Mouse (Mus musculus) midbrain, embryonic 16.5 days (tissue): ENCODE results near the gene Srpx. TPM values are rescaled to one million over a fixed set of nuclear protein-coding genes. Genes with fewer than 3 reads are reported as not detected.

ENCODE experiments used
- ATAC-seq: fragments of 200-750 bp; cut with Nextera tagmentation; 2 replicates; pipeline ENCODE4 v1.8.0; 2017; ENCODE audit warnings: moderate TSS enrichment
- H3K27ac ChIP-seq: fragments of 300-500 bp; sonication (generic); 2 replicates; pipeline ENCODE4 v1.5.1; 2014; ENCODE audit warnings: mild to moderate bottlenecking, low read length, mixed read lengths
- H3K27me3 ChIP-seq: fragments of 300-500 bp; sonication (generic); 2 replicates; pipeline ENCODE4 v1.6.1; 2014; ENCODE audit warnings: low read depth, low read length, mixed read lengths; ENCODE audit not compliant: control insufficient read depth, insufficient read depth
- H3K36me3 ChIP-seq: fragments of 300-500 bp; sonication (generic); 2 replicates; pipeline ENCODE4 v1.6.1; 2014; ENCODE audit warnings: mild to moderate bottlenecking, low read length, moderate library complexity, mixed read lengths; ENCODE audit not compliant: control insufficient read depth, insufficient read depth
- H3K4me1 ChIP-seq: fragments of 300-500 bp; sonication (generic); 2 replicates; pipeline ENCODE4 v1.6.1; 2014; ENCODE audit warnings: mild to moderate bottlenecking, low read length, mixed read lengths; ENCODE audit not compliant: control insufficient read depth, insufficient read depth
- H3K4me2 ChIP-seq: fragments of 300-500 bp; sonication (generic); 2 replicates; pipeline ENCODE4 v1.6.1; 2014; ENCODE audit warnings: mild to moderate bottlenecking, low read length, mixed read lengths
- H3K4me3 ChIP-seq: fragments of 300-500 bp; sonication (generic); 2 replicates; pipeline ENCODE4 v1.5.1; 2014; ENCODE audit warnings: low read depth, mild to moderate bottlenecking, low read length, moderate library complexity, mixed read lengths
- H3K9ac ChIP-seq: fragments of 300-500 bp; sonication (generic); 2 replicates; pipeline ENCODE4 v1.6.1; 2014; ENCODE audit warnings: low read depth, low read length, mixed read lengths
- H3K9me3 ChIP-seq: fragments of 300-500 bp; sonication (generic); replicated peaks from 2 replicates; pipeline ENCODE4 v1.6.1; 2014; ENCODE audit warnings: mild to moderate bottlenecking, low read length, mixed read lengths; ENCODE audit not compliant: control insufficient read depth, poor library complexity, severe bottlenecking
- WGBS: fragments of 180-500 bp; shearing (Covaris S2); extraction: QIAGEN DNeasy Blood & Tissue Kit; methylation state at CpG from one replicate; pipeline ENCODE4 v1.1.7; 2014; 5-methylcytosine and 5-hydroxymethylcytosine counted together
- polyA plus RNA-seq: library from polyadenylated mRNA; unstranded; fragments of >200 nt; fragmentation: Nextera tagmentation; extraction: Ambion mirVana; gene quantifications from 2 replicates; pipeline ENCODE4 v1.2.1, GENCODE M21; 2015

The Srpx gene
- polyA plus RNA-seq: 2.1 and 2.6 TPM in 2 replicates

DNA sequence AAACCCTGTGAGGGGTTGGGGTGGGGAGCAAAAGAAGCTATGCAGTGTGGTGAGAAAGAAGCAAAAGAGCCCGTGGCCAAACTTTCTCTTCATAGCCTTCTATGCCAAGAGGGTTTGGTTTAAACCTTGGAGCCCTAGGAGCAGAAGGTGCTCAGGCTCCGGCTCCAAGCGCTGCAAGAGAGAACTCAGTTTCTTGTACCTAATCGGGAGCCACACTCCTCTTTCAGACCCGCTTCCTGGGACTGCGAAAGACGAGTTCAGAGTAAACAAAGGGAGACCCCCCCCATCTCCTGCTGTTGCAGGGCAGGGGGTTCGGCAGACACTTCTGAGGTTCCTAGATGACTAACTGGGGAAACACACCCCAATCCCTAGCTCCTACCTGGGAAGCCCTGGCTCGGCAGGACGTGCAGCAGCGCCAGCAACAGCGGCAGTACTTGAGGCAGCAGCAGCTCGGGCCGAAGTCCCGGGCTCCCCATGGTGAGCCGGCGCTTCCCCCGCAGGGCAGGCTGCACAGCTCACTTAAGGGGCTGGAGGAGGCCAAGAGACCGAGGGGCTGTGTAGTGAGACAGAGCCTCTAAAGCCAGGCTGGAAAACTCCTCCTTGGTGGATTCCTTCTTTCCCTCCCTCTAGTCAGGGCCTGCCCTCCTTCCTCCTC, at the start of gene Srpx:
Gene Srpx, minus strand, starts transcription at position 645 of the 655 bp plus-strand sequence.
- WGBS: 16% methylated on average over 19 of the region's 19 CpGs
- H3K27me3 ChIP-seq: no peaks in the 10 kb centered on the region
- peak within 1 kb of the TSS; percentile 44; the same call in 1 of the 2 replicates for H3K9ac ChIP-seq
- peak within 1 kb of the TSS; percentile 59 for H3K4me2 ChIP-seq
- peak; percentile 54; the same call in 1 of the 2 replicates for ATAC-seq
- H3K4me3 ChIP-seq: peak within 1 kb of the TSS; percentile 29
- H3K9me3 ChIP-seq: no peaks in the 10 kb centered on the region
- no peaks in the 10 kb centered on the region for H3K4me1 ChIP-seq
- H3K36me3 ChIP-seq: no peaks in the 10 kb centered on the region
- H3K27ac ChIP-seq: no peak within 1 kb of the TSS

DNA sequence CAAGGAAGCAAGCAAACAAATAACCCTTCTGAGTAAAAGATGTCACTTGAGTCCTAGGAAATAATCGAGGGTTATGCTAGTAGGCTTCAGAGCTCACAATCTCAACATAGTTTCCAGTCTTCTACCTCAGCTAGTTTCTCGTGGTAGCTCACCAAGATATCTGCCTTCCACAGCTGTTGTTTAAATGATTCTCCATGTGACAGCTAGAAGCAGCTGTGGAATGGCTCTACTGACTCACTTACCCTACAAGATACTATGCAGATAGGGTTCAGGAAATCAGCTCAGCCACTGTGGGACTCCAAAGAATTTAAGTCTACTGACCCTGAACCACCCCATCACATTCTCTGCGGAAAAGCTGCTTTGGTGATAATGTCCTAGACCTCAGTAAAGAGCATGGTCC, 34.9 kb upstream of the Srpx start:
- WGBS: 73% methylated on average over 3 of the region's 3 CpGs
- Histone ChIP-seq H3K36me3 (no peaks in the 10 kb centered on the region), H3K4me2 (no peak overlapping the region), H3K4me3 (no peak overlapping the region), H3K4me1 (no peaks in the 10 kb centered on the region), H3K27ac (no peak overlapping the region), H3K27me3 (no peaks in the 10 kb centered on the region), H3K9me3 (no peaks in the 10 kb centered on the region), H3K9ac (no peak overlapping the region)
- no peak for ATAC-seq

DNA sequence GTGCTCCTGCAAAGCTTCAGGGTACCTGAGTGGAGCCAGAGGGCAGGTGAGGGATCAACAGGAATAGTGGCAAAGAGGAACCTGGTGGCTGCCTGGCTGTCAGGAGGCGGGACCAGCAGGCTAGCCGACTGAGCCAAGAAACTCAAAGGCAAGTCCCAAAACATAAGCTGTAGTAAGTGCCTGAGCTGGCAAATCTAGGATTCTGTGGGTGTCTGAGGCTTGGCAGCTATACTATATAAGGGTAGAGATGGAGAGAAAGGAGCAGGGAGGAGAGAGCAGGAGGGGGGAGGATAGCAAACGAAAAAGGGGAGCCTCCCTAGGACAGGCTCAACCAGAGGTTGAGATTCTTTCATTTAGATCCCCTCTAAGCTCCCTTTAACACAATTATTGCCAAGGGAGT, 1.7 kb downstream of the Srpx start:
- H3K4me2 ChIP-seq: no peak overlapping the region
- no peaks in the 10 kb centered on the region for H3K4me1 ChIP-seq
- H3K9me3 ChIP-seq: no peaks in the 10 kb centered on the region
- no peak overlapping the region for H3K27ac ChIP-seq
- no peak overlapping the region for H3K4me3 ChIP-seq
- H3K27me3 ChIP-seq: no peaks in the 10 kb centered on the region
- 61% methylated on average over 3 of the region's 3 CpGs for WGBS
- H3K36me3 ChIP-seq: no peaks in the 10 kb centered on the region
- H3K9ac ChIP-seq: no peak overlapping the region
- no peak for ATAC-seq

DNA sequence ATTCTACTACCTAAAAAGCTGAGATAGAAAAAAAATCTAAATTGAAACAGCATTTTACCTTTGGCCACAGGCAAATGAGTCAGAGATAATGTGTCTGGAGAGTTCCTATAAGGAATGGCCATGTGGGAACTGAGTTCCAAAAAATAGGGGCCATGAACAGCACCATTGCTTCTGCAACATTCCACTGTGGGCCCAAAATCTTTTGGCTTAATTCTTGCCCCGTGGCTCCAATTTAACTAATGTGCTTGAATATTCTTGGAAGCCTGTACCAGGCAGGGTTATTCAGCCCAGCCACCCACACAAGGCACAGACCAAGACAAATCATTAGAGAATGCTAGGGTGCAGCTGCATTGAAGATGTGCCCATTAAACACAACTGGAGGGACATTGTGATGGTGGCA, 6.8 kb downstream of the Srpx start:
- Histone ChIP-seq H3K27ac (no peak overlapping the region), H3K9me3 (no peaks in the 10 kb centered on the region), H3K4me1 (no peaks in the 10 kb centered on the region), H3K4me2 (no peak overlapping the region), H3K36me3 (no peaks in the 10 kb centered on the region), H3K27me3 (no peaks in the 10 kb centered on the region), H3K9ac (no peak overlapping the region), H3K4me3 (no peak overlapping the region)
- WGBS: 72% methylated on average over 1 of the region's 1 CpGs
- ATAC-seq: no peak

DNA sequence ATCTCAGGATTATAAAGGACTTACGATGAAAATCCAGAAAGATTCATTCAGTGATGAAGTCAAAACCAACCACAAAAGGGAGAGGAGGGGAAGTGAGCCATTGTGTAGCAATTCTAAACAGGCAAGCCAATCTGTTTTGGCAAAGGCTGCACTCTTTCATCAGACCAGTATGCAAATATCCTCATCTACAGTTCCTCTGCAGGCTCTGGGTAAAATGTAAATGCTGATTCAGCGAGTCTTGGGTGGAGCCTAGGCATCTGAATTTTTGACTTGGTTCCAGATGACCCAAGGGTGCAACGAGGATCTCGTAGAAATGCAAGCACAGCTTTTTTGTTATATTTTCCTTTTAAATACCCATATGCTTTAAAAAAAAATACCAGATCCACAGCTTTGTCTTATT, 9.0 kb downstream of the Srpx start:
- H3K4me2 ChIP-seq: no peak overlapping the region
- WGBS: 60% methylated on average over 4 of the region's 4 CpGs

DNA sequence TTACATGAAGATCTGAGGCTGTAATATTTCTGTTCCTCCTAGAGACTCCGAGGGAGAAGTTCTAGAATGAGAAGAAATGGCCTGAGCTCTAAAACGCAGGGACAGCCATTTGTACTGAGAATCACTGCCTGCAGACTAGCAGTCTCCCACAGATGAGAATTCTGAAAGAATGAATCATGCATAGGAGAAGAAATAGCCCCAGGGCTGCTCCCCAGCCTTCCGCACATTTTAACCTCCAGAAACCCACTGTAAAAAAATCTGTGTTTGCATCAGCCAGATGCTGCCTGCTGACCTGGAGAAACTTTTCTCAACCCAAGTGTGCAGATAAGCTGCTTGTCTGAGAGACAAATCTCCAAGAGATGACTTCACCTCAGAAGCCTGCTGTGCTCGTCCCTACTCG, 12.0 kb downstream of the Srpx start:
- Histone ChIP-seq H3K9ac (no peak overlapping the region), H3K36me3 (no peaks in the 10 kb centered on the region), H3K9me3 (no peaks in the 10 kb centered on the region), H3K4me1 (no peaks in the 10 kb centered on the region), H3K27ac (no peak overlapping the region), H3K27me3 (no peaks in the 10 kb centered on the region), H3K4me2 (no peak overlapping the region), H3K4me3 (no peak overlapping the region)
- WGBS: 74% methylated on average over 5 of the region's 5 CpGs
- ATAC-seq: no peak

More for the DNA sequence above, 9.0 kb downstream of the Srpx start:
- Histone ChIP-seq H3K27ac (no peak overlapping the region), H3K4me1 (no peaks in the 10 kb centered on the region), H3K36me3 (no peaks in the 10 kb centered on the region), H3K27me3 (no peaks in the 10 kb centered on the region), H3K9ac (no peak overlapping the region), H3K9me3 (no peaks in the 10 kb centered on the region), H3K4me3 (no peak overlapping the region)
- no peak for ATAC-seq

DNA sequence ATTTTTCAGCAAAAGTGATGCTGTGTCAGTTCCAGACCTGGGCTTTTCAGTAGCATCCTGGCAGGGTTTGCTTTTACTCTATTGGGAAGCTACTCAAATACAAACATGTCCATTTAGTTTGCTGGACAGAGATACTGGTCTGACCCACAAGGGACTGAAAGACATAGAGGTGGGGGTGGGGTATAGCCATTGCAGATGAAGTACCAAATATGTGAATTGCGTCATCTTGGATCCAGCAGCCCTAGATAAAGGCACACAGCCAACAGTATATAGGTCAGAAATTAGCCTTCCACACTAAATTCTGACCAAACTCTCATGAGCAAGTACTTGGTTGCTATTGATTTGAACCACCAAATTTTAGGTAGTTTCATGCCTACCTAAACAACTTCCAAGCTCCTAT, 14.8 kb downstream of the Srpx start:
- no peak overlapping the region for H3K27ac ChIP-seq
- no peak overlapping the region for H3K4me3 ChIP-seq
- H3K36me3 ChIP-seq: no peaks in the 10 kb centered on the region
- ATAC-seq: no peak
- no peaks in the 10 kb centered on the region for H3K4me1 ChIP-seq
- no peak overlapping the region for H3K9ac ChIP-seq
- H3K9me3 ChIP-seq: no peaks in the 10 kb centered on the region
- H3K27me3 ChIP-seq: no peaks in the 10 kb centered on the region
- 87% methylated on average over 1 of the region's 1 CpGs for WGBS
- H3K4me2 ChIP-seq: no peak overlapping the region

DNA sequence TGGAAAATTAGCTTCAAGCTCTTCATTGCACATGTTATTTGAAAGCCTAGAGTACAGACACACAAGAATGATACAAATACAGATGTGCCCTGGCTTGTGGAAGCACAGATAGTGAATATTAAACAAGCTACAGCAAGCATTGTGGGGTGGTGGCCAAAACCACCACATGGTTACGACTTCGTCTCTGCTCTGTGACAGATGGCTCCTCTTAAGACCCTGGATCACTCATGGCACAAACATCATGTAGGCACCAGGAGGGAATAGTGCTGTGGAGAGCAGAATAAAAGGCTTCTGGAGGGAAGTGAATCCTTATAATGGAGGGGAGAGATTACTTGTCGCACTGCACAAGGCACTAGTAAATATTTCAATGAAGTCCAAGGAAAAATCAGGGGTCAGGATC, 21.7 kb downstream of the Srpx start:
- WGBS: 77% methylated on average over 3 of the region's 3 CpGs
- H3K27ac ChIP-seq: no peak overlapping the region
- no peaks in the 10 kb centered on the region for H3K36me3 ChIP-seq
- ATAC-seq: no peak
- H3K4me3 ChIP-seq: no peak overlapping the region
- H3K4me2 ChIP-seq: no peak overlapping the region
- no peaks in the 10 kb centered on the region for H3K27me3 ChIP-seq
- H3K4me1 ChIP-seq: no peaks in the 10 kb centered on the region
- no peaks in the 10 kb centered on the region for H3K9me3 ChIP-seq
- H3K9ac ChIP-seq: no peak overlapping the region

DNA sequence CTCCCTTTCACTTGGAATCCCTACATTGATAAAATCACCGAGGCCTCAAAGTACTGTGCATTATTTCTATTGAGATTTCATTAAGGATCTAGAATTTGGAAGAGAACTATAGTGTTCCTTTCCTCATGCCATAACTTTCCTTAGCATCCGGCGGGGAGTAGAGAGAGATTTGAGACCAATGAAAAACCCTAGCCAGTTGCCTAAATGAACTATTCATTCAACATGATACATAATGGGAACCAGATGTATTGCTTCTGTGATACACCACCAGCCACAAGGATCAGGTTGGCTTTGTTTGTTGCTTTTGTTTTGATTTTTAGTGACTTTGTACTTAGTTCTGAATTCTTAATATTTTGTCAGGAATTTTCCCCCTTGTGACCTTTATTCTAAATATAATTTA, 37.1 kb downstream of the Srpx start:
- Histone ChIP-seq H3K27me3 (no peaks in the 10 kb centered on the region), H3K9me3 (no peaks in the 10 kb centered on the region), H3K36me3 (no peaks in the 10 kb centered on the region), H3K4me2 (no peak overlapping the region), H3K9ac (no peak overlapping the region), H3K27ac (no peak overlapping the region), H3K4me3 (no peak overlapping the region), H3K4me1 (no peaks in the 10 kb centered on the region)
- WGBS: 73% methylated on average over 3 of the region's 3 CpGs
- ATAC-seq: no peak
